Mouse (Mus musculus): ENCODE data around the gene Ppp6r2.
A peak's percentile ranks its signal among the peaks of the same experiment; 100 is the strongest.

Ppp6r2 gene

DNA sequence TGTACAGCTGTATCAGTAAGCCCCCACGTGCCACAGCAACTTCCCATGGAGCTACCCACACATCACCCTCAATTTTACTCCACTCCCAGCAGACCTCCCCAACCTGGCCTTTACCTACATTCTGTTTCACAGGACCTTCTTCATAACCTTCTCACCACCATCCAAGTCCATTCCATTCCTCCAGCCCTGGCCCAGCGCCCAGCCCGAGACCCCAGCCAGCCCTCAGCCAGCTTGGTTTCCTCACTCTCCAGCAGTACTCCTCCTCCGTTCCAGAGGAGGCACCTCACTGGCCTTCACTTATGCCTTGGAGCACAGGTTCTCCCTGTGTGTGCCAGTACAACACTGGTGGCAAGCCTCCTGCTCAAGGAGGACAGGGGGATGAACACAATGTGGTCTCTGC is 102.0 kb downstream of the Ppp6r2 start:
- no peak for DNase-seq (ENCODE audit: low spot score)

GRCm38 (mm10) chr15:89314107-89314506 is 102.8 kb downstream of the Ppp6r2 start:
- no peak for DNase-seq (ENCODE audit: low spot score)

DNA sequence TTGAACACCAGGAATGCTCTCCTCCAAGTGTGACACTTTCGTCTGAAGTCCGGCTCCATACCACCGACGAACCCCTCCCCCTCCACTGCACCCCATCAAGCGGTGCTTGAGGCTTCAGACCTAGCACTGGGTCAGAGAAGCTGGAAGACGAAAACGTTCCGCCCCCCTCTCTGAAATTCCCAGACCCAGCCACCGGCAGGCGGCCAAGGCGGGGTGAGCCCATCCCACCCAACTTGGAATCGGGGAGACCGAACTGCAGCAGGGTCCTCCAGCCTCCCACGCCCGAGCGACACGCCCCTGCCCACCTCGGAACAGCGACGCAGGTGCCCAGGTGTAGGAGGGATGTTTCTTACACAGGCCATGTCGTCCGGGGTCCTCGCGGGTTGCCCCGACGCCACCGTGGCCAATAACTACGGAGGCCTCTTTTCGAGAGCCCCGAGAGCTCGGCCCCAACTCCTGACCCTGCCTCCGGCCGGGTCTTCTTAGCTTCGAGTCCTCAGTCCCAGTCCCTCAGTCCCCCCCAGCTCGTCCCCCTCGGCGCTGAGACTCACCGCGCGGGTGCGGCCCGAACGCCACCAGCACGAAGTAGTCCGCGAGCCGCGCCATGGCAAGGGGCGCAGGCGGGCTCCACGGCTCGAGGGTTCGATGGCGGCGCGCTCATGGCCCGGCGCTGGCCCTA is 103.3 kb downstream of the Ppp6r2 start:
- DNase-seq (ENCODE audit: low spot score): peak; percentile 15

- DNase-seq (ENCODE audit: low spot score): peak; percentile 96
These were observed 103.9 kb downstream of the Ppp6r2 start, which contains the start of gene Sbf1 for GRCm38 (mm10) chr15:89315190-89315731. Gene Sbf1, minus strand, starts transcription at chr15:89315311.

DNA sequence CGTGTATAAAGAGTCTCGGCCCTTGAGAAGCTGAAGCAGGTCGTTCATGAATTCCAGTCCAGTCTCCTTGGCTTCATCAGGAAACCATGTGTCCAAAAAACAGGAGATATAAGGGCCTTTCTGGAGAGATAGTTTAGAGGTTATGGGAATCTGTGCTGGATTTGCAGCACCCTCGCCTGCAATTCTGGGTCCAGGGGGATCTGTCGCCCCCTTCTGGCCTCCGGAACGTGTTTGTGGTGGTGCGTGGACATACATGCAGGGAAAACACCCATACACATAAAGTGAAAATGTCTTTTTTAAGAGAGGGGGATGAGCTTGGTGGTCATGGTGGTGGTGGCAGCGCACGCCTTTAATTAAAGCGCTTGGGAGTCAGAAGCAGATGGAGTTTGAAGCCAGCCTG is 104.8 kb downstream of the Ppp6r2 start:
- DNase-seq (ENCODE audit: low spot score): no peak

DNA sequence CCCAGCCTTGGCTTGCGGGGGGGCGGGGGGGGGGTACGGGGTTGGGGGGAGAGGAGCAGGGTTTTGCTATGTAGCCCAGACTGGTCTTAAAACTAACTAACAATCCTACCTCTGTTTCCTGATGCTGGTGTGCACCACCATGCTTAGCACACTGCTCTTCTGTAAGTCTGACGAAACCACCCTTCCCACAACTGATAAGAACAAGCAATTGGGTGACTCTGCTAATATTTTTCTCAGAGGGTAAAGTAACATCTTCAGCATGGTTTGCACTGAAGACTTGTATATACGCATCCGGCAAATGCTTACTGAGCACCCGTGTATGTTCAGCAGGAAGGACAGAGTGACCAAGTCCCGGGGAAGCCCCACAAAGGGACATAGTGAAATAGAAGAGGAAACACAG is 109.9 kb downstream of the Ppp6r2 start:
- DNase-seq (ENCODE audit: low spot score): no peak

DNA sequence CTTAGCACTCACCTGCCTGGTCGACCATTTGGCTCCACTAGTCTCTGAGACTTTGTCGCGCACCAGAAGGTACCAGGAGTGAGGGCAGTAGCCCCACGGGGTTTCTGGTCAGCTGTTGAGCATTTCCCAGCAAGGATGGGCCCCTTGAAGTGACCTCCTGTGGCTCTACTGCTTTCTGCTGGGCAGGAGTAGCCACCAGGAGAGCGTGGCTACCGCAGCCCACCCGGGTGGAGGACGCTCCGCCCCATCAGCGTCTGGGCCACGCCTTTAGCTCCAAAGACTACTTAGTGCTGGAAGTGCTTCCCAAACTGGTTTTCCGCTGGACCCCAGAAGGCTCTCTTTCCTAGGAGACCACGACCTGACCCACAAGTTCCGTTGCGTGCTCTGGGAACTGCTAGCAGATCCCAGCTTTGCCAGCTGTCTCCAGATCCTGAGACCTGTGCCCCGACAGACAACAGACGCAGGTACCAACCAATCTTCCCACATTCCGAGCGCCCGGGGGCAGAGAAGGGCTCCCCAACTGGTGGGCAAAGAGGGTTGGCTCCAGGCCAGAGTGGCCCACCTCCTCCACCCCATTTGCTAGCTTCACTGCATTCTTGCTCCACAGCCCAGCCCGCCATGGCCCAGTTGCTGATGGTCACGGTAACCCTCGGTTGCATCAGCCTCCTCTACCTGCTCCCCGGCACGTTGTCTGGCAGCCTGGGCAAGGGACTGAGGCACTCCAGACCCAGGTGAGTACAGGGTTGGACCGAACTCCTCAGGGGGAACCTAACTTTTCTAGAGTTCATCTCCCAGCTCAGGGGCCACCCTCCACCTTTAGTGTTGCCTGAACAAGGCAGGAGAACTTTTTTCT is 111.5 kb downstream of the Ppp6r2 start, which contains the start of gene Adm2:
Gene Adm2 (plus strand): TSS at position 51 of the 853 bp plus-strand sequence.
- DNase-seq (ENCODE audit: low spot score): no peak

DNA sequence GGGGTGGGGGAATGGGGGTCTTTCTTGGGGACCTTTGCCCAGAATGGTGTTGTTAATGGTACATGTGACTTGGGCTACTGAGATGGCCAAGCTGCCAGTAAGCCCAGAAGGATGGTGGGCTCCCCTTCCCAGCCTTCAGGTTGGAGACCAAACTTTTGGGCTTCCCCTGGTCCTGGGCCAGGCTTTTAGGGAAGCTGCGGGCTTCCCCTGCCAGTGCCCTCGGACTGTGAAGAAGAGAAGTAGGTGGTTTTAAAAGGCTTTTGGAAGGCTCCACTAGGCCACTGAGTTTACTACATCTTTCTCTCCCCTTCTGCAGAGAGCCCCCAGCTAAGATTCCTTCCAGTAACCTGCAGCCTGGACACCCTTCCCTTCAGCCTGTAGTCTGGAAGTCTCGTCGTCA is 112.3 kb downstream of the Ppp6r2 start:
- no peak for DNase-seq (ENCODE audit: low spot score)

GRCm38 (mm10) chr15:89326441-89326840 is 115.1 kb downstream of the Ppp6r2 start:
- no peak for DNase-seq (ENCODE audit: low spot score)

- DNase-seq (ENCODE audit: low spot score): no peak
These were observed 122.9 kb downstream of the Ppp6r2 start, which contains the start of gene Miox for GRCm38 (mm10) chr15:89334271-89334670. Gene Miox, plus strand, starts transcription at chr15:89334398.

DNA sequence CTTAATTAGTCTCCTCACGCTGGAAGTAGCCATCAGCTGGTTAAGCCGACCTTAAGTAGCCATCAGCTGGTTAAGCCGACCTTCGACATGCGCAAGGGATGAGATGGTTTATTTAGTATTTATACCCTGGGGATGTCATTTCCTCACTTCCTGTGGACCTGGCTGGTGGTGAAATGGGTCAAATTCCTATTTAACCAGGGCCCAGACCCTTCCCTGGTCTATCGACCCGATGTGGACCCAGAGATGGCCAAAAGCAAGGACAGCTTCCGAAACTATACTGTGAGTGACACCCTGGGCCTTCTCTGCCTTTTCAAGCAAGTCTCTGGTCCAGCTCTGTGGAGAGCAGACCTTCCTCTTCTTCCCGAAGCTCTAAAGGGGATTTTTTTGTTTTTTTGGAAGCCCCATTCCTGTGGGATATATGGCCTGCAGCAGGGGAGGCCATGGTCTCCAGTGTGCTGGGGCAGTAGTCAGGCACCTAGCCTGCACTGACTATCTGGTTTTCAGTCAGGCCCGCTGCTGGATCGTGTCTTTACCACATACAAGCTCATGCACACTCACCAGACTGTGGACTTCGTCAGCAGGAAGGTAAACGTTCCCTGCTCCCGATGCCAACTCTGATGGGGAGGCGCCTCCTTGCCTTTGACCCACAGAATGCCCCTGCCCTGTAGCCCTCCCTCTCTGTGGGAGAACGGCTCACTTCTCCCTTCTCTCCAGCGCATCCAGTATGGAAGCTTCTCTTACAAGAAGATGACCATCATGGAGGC is 123.6 kb downstream of the Ppp6r2 start:
- no peak for DNase-seq (ENCODE audit: low spot score)

DNA sequence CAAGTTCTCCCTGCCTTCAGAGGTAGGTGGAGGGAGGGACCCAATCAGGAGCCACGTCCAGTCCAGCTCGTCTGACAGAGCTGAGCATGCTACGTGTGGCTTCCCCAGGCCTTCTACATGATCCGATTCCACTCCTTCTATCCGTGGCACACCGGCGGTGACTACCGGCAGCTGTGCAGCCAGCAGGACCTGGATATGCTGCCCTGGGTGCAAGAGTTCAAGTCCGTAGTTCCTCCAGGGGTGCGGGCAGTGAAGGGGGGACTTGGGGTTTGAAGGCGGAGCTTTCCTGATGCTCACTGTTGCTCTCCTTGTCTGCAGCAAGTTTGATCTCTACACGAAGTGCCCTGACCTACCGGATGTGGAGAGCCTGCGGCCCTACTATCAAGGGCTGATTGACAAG is 125.1 kb downstream of the Ppp6r2 start:
- DNase-seq (ENCODE audit: low spot score): no peak
